Comparison of ENCODE assay signal across 30 mouse cellular contexts in the genomic region with DNA sequence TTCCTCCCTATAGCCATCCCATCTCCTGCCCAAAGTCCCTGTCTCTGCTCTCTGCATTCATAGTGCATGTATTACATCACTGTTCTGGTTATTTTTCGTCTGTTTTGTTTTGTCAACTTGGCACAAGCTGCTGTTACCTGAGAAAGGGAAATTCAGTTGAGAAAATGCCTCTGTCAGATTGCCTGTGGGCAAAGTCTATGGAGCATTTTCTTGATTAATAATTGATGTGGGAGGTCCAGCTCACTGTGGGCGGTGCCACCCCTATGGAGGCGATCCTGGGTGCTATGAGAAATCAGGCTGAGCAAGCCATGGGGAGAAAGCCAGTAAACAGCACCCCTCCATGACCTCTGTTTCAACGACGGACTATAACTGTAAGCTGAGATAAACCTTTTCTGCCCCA. TPM values are rescaled to one million over a fixed set of nuclear protein-coding genes. Genes with fewer than 3 reads are reported as not detected.
DNase-seq lines count a peak whose midpoint lies in the region; ATAC-seq and TF ChIP-seq lines count a peak whose summit lies in the region.
"Had no signal": no experiment of that assay in that cellular context is flagged by ENCODE, and none has a peak within 500 bp of the region (broad histone marks: within the 10 kb centered on the region; RNA-seq: fewer than 3 reads in every experiment).

No protein-coding gene starts in this region.

- TF ChIP-seq CTCF in intestine, postnatal 0 days (IDR thresholded peaks at IDR 0.05; ENCODE audit: low read depth), result no peak
- no peak for TF ChIP-seq CTCF in kidney, postnatal 0 days (IDR thresholded peaks at IDR 0.05; ENCODE audit: low read depth)

- intact Hi-C loops in left cerebral cortex, postnatal 14 days (cut with DNase I), result no loop called here
- intact Hi-C loops in left cerebral cortex, postnatal 25 days (cut with DNase I), result no loop called here

- DNase-seq in kidney, adult 18-20 months, result peak; percentile 70
- DNase-seq in kidney, postnatal 0 days (ENCODE audit: low spot score), result peak; percentile 34
- DNase-seq in kidney, postnatal 4 days, result peak; percentile 23 to 41
- no peak for DNase-seq in left cerebral cortex, postnatal 14 days (ENCODE audit: low spot score in 2 of 2)
- DNase-seq in left cerebral cortex, postnatal 25 days (ENCODE audit: low spot score in 2 of 2), result no peak
- no peak for DNase-seq in spleen, postnatal 36 days (ENCODE audit: low spot score in 2 of 2)
- DNase-seq: adrenal gland, postnatal 10 days; cerebellum, adult 8-10 months; cerebellum, postnatal 36 days; gastrocnemius, postnatal 25 days; heart, adult 18-20 months; liver; lung, postnatal 36 days; right cerebral cortex, postnatal 4 days; thymus, postnatal 14 days had no signal

- H3K9me3 ChIP-seq in kidney, embryonic 15.5 days (replicated peaks), result no peaks in the 10 kb centered on the region
- no peaks in the 10 kb centered on the region for H3K9me3 ChIP-seq in intestine, postnatal 0 days (ENCODE audit: control insufficient read depth)
- H3K9me3 ChIP-seq in kidney, postnatal 0 days (replicated peaks; ENCODE audit: low read length), result no peaks in the 10 kb centered on the region
- H3K9me3 ChIP-seq: forebrain, embryonic 13.5 days; heart, embryonic 12.5 days; hindbrain, embryonic 10.5 days; hindbrain, embryonic 15.5 days; liver, embryonic 15.5 days; lung, embryonic 15.5 days; midbrain, embryonic 12.5 days; neural tube, embryonic 13.5 days had no signal

- 67% methylated on average over 5 of the region's 5 CpGs for WGBS in kidney, embryonic 15.5 days
- 37% methylated on average over 5 of the region's 5 CpGs for WGBS in intestine, postnatal 0 days
- WGBS in kidney, postnatal 0 days, result 50% methylated on average over 5 of the region's 5 CpGs

- no peak overlapping the region for H3K4me3 ChIP-seq in kidney, embryonic 15.5 days (replicated peaks)
- no peak overlapping the region for H3K4me3 ChIP-seq in intestine, postnatal 0 days (ENCODE audit: low read depth, low read length)
- H3K4me3 ChIP-seq in kidney, postnatal 0 days (replicated peaks; ENCODE audit: low read depth, low read length), result no peak overlapping the region
- H3K4me3 ChIP-seq: forebrain, embryonic 13.5 days; heart, embryonic 12.5 days; hindbrain, embryonic 10.5 days; hindbrain, embryonic 15.5 days; layer of hippocampus, adult 2 months; liver, embryonic 15.5 days; lung, embryonic 15.5 days; midbrain, embryonic 12.5 days; neural tube, embryonic 13.5 days had no signal

- H3K9ac ChIP-seq in kidney, embryonic 15.5 days, result no peak overlapping the region
- no peak overlapping the region for H3K9ac ChIP-seq in intestine, postnatal 0 days (ENCODE audit: low read depth, low read length)
- H3K9ac ChIP-seq in kidney, postnatal 0 days (ENCODE audit: low read depth, low read length), result no peak overlapping the region
- H3K9ac ChIP-seq: forebrain, embryonic 13.5 days; heart, embryonic 12.5 days; hindbrain, embryonic 15.5 days; liver, embryonic 15.5 days; lung, embryonic 15.5 days; midbrain, embryonic 12.5 days; neural tube, embryonic 13.5 days had no signal

- no peak overlapping the region for H3K4me2 ChIP-seq in kidney, embryonic 15.5 days
- 0 out of 2 replicates have a peak overlapping the region, but pooled peaks have one; percentile 13 for H3K4me2 ChIP-seq in intestine, postnatal 0 days (replicated peaks; ENCODE audit: low read depth)
- no peak overlapping the region for H3K4me2 ChIP-seq in kidney, postnatal 0 days (ENCODE audit: low read length)
- H3K4me2 ChIP-seq: forebrain, embryonic 13.5 days; heart, embryonic 12.5 days; hindbrain, embryonic 15.5 days; liver, embryonic 15.5 days; lung, embryonic 15.5 days; midbrain, embryonic 12.5 days; neural tube, embryonic 13.5 days had no signal

- no peak for ATAC-seq in kidney, embryonic 15.5 days (replicated peaks; ENCODE audit: low FRiP score)
- ATAC-seq in intestine, postnatal 0 days, result peak; percentile 83
- 0 out of 2 replicates have a peak, but pooled peaks have one; percentile 52 for ATAC-seq in kidney, postnatal 0 days (replicated peaks; ENCODE audit: low FRiP score, low read depth)
- ATAC-seq: forebrain, embryonic 13.5 days; inflammation-experienced regulatory T-cells, adult 6 months; Patski had no signal

- H3K4me1 ChIP-seq in kidney, embryonic 15.5 days, result no peaks in the 10 kb centered on the region
- H3K4me1 ChIP-seq in intestine, postnatal 0 days (replicated peaks; ENCODE audit: control insufficient read depth, insufficient read depth, low read length), result no peaks in the 10 kb centered on the region; the same call in 1 of the 2 replicates
- H3K4me1 ChIP-seq in kidney, postnatal 0 days (replicated peaks; ENCODE audit: insufficient read depth, low read length), result no peaks in the 10 kb centered on the region
- H3K4me1 ChIP-seq: heart, embryonic 12.5 days; hindbrain, embryonic 15.5 days; liver, embryonic 15.5 days; lung, embryonic 15.5 days; neural tube, embryonic 13.5 days had no signal

- H3K27me3 ChIP-seq in kidney, embryonic 15.5 days, result no peaks in the 10 kb centered on the region; the same call in 1 of the 2 replicates
- H3K27me3 ChIP-seq in intestine, postnatal 0 days (replicated peaks; ENCODE audit: control insufficient read depth, insufficient read depth, low read length), result no peaks in the 10 kb centered on the region
- no peaks in the 10 kb centered on the region for H3K27me3 ChIP-seq in kidney, postnatal 0 days (ENCODE audit: insufficient read depth, low read length)
- H3K27me3 ChIP-seq: forebrain, embryonic 13.5 days; heart, embryonic 12.5 days; hindbrain, embryonic 15.5 days; lung, embryonic 15.5 days; midbrain, embryonic 12.5 days; neural tube, embryonic 13.5 days had no signal

- no peak overlapping the region for H3K27ac ChIP-seq in kidney, embryonic 15.5 days
- no peak overlapping the region for H3K27ac ChIP-seq in intestine, postnatal 0 days (ENCODE audit: low read depth, low read length)
- H3K27ac ChIP-seq in kidney, postnatal 0 days, result no peak overlapping the region
- H3K27ac ChIP-seq: forebrain, embryonic 13.5 days; hindbrain, embryonic 10.5 days; hindbrain, embryonic 15.5 days; layer of hippocampus, adult 2 months; liver, embryonic 15.5 days; lung, embryonic 15.5 days; midbrain, embryonic 12.5 days; neural tube, embryonic 13.5 days had no signal

- no peaks in the 10 kb centered on the region for H3K36me3 ChIP-seq in kidney, embryonic 15.5 days
- H3K36me3 ChIP-seq in intestine, postnatal 0 days (ENCODE audit: control insufficient read depth, insufficient read depth), result no peaks in the 10 kb centered on the region
- no peaks in the 10 kb centered on the region for H3K36me3 ChIP-seq in kidney, postnatal 0 days (ENCODE audit: insufficient read depth, low read length)
- H3K36me3 ChIP-seq: heart, embryonic 12.5 days; hindbrain, embryonic 10.5 days; hindbrain, embryonic 15.5 days; liver, embryonic 15.5 days; lung, embryonic 15.5 days; midbrain, embryonic 12.5 days; neural tube, embryonic 13.5 days had no signal

RNA-seq across cellular contexts. Expression of a gene that starts 17.5 kb away (rescaled TPM):
- polyA plus RNA-seq in kidney, embryonic 15.5 days (2015; fragmentation: Nextera tagmentation; extraction: Ambion mirVana), result 1.7 TPM in 2 replicates
- 1.9 and 2.1 TPM in 2 replicates for polyA plus RNA-seq in intestine, postnatal 0 days (2015; fragmentation: Nextera tagmentation; extraction: Ambion mirVana)
- 1.4 and 1.5 TPM in 2 replicates for polyA plus RNA-seq in kidney, postnatal 0 days (2015; fragmentation: Nextera tagmentation; extraction: Ambion mirVana)
- total RNA-seq in left cerebral cortex, postnatal 14 days (2021), result 1 to 10 TPM; 7.2 to 9.0 TPM
- 10 to 100 TPM; 10.4 to 11.5 TPM for total RNA-seq in left cerebral cortex, postnatal 25 days (2021)
- total RNA-seq: MEL had no signal

RNA-seq across cellular contexts. Expression of a gene that starts 38.2 kb away (rescaled TPM):
- polyA plus RNA-seq in kidney, embryonic 15.5 days (2015; fragmentation: Nextera tagmentation; extraction: Ambion mirVana), result 1.1 and 1.6 TPM in 2 replicates
- polyA plus RNA-seq in intestine, postnatal 0 days (2015; fragmentation: Nextera tagmentation; extraction: Ambion mirVana), result 0.51 and 0.99 TPM in 2 replicates
- polyA plus RNA-seq in kidney, postnatal 0 days (2015; fragmentation: Nextera tagmentation; extraction: Ambion mirVana), result 2.2 and 2.3 TPM in 2 replicates
- total RNA-seq in left cerebral cortex, postnatal 14 days (2021), result under 1 TPM; 0.44 to 0.72 TPM
- total RNA-seq in left cerebral cortex, postnatal 25 days (2021), result 1 to 10 TPM; 1.2 to 1.4 TPM
- total RNA-seq: megakaryocyte, adult 5-6 weeks; MEL had no signal

RNA-seq across cellular contexts. Expression of a gene that starts 52.2 kb away (rescaled TPM):
- polyA plus RNA-seq in kidney, embryonic 15.5 days (2015; fragmentation: Nextera tagmentation; extraction: Ambion mirVana), result 18.9 and 19.1 TPM in 2 replicates
- 2.6 and 2.9 TPM in 2 replicates for polyA plus RNA-seq in intestine, postnatal 0 days (2015; fragmentation: Nextera tagmentation; extraction: Ambion mirVana)
- polyA plus RNA-seq in kidney, postnatal 0 days (2015; fragmentation: Nextera tagmentation; extraction: Ambion mirVana), result 8.8 and 9.9 TPM in 2 replicates
- total RNA-seq in left cerebral cortex, postnatal 14 days (2021), result 1 to 10 TPM; 1.5 to 3.2 TPM
- total RNA-seq in left cerebral cortex, postnatal 25 days (2021), result 1 to 10 TPM; 2.2 to 3.0 TPM

RNA-seq across cellular contexts. Expression of a gene that starts 52.3 kb away (rescaled TPM):
- polyA plus RNA-seq in kidney, embryonic 15.5 days (2015; fragmentation: Nextera tagmentation; extraction: Ambion mirVana), result 38.1 and 39.8 TPM in 2 replicates
- 13.3 and 14.7 TPM in 2 replicates for polyA plus RNA-seq in intestine, postnatal 0 days (2015; fragmentation: Nextera tagmentation; extraction: Ambion mirVana)
- 28.9 and 30.8 TPM in 2 replicates for polyA plus RNA-seq in kidney, postnatal 0 days (2015; fragmentation: Nextera tagmentation; extraction: Ambion mirVana)
- 10 to 100 TPM; 12.1 to 12.7 TPM for total RNA-seq in left cerebral cortex, postnatal 14 days (2021)
- 10 to 100 TPM; 12.1 to 14.5 TPM for total RNA-seq in left cerebral cortex, postnatal 25 days (2021)

Comparison
In these comparisons a context has a peak if more than half of its experiments do, and no peak if none do; other contexts are left out.
1. DNase-seq: peak in kidney, adult 18-20 months (single experiment), kidney, postnatal 0 days (single experiment) and kidney, postnatal 4 days (2 of 2); none in left cerebral cortex, postnatal 14 days (0 of 2), left cerebral cortex, postnatal 25 days (0 of 2) and spleen, postnatal 36 days (0 of 2).